Mouse (Mus musculus) liver, embryonic 12.5 days (tissue): ENCODE measurements around the gene Cradd. TPM values are rescaled to one million over a fixed set of nuclear protein-coding genes. Genes with fewer than 3 reads are reported as not detected.

ENCODE experiments used
- ATAC-seq: fragments of 200-750 bp; cut with Nextera tagmentation; 2 replicates; pipeline ENCODE4 v1.8.0; 2017; ENCODE audit warnings: moderate number of reproducible peaks, mild to moderate bottlenecking, moderate library complexity
- H3K27ac ChIP-seq: fragments of 300-500 bp; sonication (generic); 2 replicates; pipeline ENCODE4 v1.5.1; 2016; ENCODE audit warnings: mild to moderate bottlenecking
- H3K27me3 ChIP-seq: fragments of 300-500 bp; sonication (generic); replicated peaks from 2 replicates; pipeline ENCODE4 v1.6.1; 2016; ENCODE audit warnings: mild to moderate bottlenecking, moderate library complexity
- H3K36me3 ChIP-seq: fragments of 300-500 bp; sonication (generic); 2 replicates; pipeline ENCODE4 v1.6.1; 2016; ENCODE audit warnings: mild to moderate bottlenecking, moderate library complexity
- H3K4me1 ChIP-seq: fragments of 300-500 bp; sonication (generic); 2 replicates; pipeline ENCODE4 v1.6.1; 2016
- H3K4me2 ChIP-seq: fragments of 300-500 bp; sonication (generic); 2 replicates; pipeline ENCODE4 v1.6.1; 2016; ENCODE audit warnings: mild to moderate bottlenecking, moderate library complexity
- H3K4me3 ChIP-seq: fragments of 300-500 bp; sonication (generic); 2 replicates; pipeline ENCODE4 v1.5.1; 2016; ENCODE audit warnings: mild to moderate bottlenecking, moderate library complexity
- H3K9ac ChIP-seq: fragments of 300-500 bp; sonication (generic); 2 replicates; pipeline ENCODE4 v1.6.1; 2016; ENCODE audit warnings: mild to moderate bottlenecking, moderate library complexity
- H3K9me3 ChIP-seq: fragments of 300-500 bp; sonication (generic); replicated peaks from 2 replicates; pipeline ENCODE4 v1.6.1; 2016; ENCODE audit warnings: mild to moderate bottlenecking, moderate library complexity
- WGBS: fragments of 180-500 bp; shearing (Covaris S2); methylation state at CpG from one replicate; pipeline ENCODE4 v1.1.7; 2016; ENCODE audit not compliant: insufficient replicate concordance; 5-methylcytosine and 5-hydroxymethylcytosine counted together
- polyA plus RNA-seq: library from polyadenylated mRNA; unstranded; fragments of >200 nt; fragmentation: Nextera tagmentation; extraction: Ambion mirVana; gene quantifications from 2 replicates; pipeline ENCODE4 v1.2.1, GENCODE M21; 2016

Gene Cradd
- polyA plus RNA-seq, 1 experiment from 2014 or later, result 5.0 TPM

GRCm38 (mm10) chr10:95182405-95182804 is 141.5 kb downstream of the Cradd start:
- H3K27me3 ChIP-seq, result no peaks in the 10 kb centered on the region
- H3K9ac ChIP-seq, result no peak overlapping the region
- peaks cover 14% of the 10 kb centered on the region for H3K4me1 ChIP-seq
- 0 out of 2 replicates have a peak, but pooled peaks cover 4% of the 10 kb centered on the region for H3K9me3 ChIP-seq
- 77% methylated on average over 4 of the region's 4 CpGs for WGBS
- H3K36me3 ChIP-seq, result no peaks in the 10 kb centered on the region
- no peak overlapping the region for H3K4me2 ChIP-seq
- H3K27ac ChIP-seq, result no peak overlapping the region
- ATAC-seq, result no peak
- H3K4me3 ChIP-seq, result no peak overlapping the region

- Histone ChIP-seq H3K9me3 (0 out of 2 replicates have a peak, but pooled peaks cover 4% of the 10 kb centered on the region), H3K27ac (no peak overlapping the region), H3K36me3 (no peaks in the 10 kb centered on the region), H3K9ac (no peak overlapping the region), H3K4me3 (no peak overlapping the region), H3K4me1 (peaks cover 14% of the 10 kb centered on the region), H3K4me2 (no peak overlapping the region), H3K27me3 (no peaks in the 10 kb centered on the region)
- no peak for ATAC-seq
- 39% methylated on average over 10 of the region's 10 CpGs for WGBS
Observed at GRCm38 (mm10) chr10:95181553-95181952, 142.4 kb downstream of the Cradd start.

DNA sequence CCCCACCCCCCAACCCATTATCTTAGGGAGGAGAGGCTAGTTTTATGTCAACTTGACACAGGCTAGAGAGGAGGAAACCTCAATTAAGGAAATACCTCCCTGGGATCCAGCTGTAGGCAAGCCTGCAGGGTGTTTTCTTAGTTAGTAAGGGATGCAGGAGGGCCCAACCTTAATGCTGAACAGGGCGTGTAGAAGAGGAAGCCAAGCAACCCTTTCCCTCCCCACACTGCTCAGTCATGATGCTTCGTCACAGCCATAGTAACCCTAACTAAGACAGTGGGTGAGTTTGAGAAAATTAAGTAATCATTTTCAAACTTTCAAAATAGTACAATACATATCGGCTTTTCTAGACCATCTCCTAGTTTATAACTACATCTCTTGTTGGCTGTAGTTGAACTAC is 143.0 kb downstream of the Cradd start:
- no peak overlapping the region for H3K4me2 ChIP-seq
- H3K27me3 ChIP-seq, result no peaks in the 10 kb centered on the region
- H3K36me3 ChIP-seq, result no peaks in the 10 kb centered on the region
- WGBS, result 43% methylated on average over 3 of the region's 3 CpGs
- no peak for ATAC-seq
- H3K4me3 ChIP-seq, result no peak overlapping the region
- peaks cover 14% of the 10 kb centered on the region for H3K4me1 ChIP-seq
- H3K9ac ChIP-seq, result no peak overlapping the region
- H3K9me3 ChIP-seq, result 0 out of 2 replicates have a peak, but pooled peaks cover 4% of the 10 kb centered on the region
- H3K27ac ChIP-seq, result no peak overlapping the region

GRCm38 (mm10) chr10:95180177-95180576 is 143.8 kb downstream of the Cradd start:
- WGBS, result 28% methylated on average over 8 of the region's 8 CpGs

GRCm38 (mm10) chr10:95178785-95179184 is 145.1 kb downstream of the Cradd start:
- Histone ChIP-seq H3K27ac (no peak overlapping the region), H3K4me2 (no peak overlapping the region), H3K9me3 (no peaks in the 10 kb centered on the region), H3K9ac (no peak overlapping the region), H3K4me3 (no peak overlapping the region), H3K27me3 (no peaks in the 10 kb centered on the region), H3K4me1 (peaks cover 14% of the 10 kb centered on the region), H3K36me3 (no peaks in the 10 kb centered on the region)
- WGBS, result 29% methylated on average over 4 of the region's 4 CpGs
- no peak for ATAC-seq

More at GRCm38 (mm10) chr10:95180177-95180576, 143.8 kb downstream of the Cradd start:
- H3K4me1 ChIP-seq, result peaks cover 14% of the 10 kb centered on the region
- H3K4me3 ChIP-seq, result no peak overlapping the region
- no peaks in the 10 kb centered on the region for H3K27me3 ChIP-seq
- no peak overlapping the region for H3K9ac ChIP-seq
- ATAC-seq, result no peak
- peak overlapping the region; percentile 34 for H3K4me2 ChIP-seq
- no peak overlapping the region for H3K27ac ChIP-seq
- H3K9me3 ChIP-seq, result no peaks in the 10 kb centered on the region
- H3K36me3 ChIP-seq, result no peaks in the 10 kb centered on the region

GRCm38 (mm10) chr10:95175423-95176120 is 148.4 kb downstream of the Cradd start:
- H3K9ac ChIP-seq, result no peak overlapping the region
- no peak overlapping the region for H3K27ac ChIP-seq
- H3K4me2 ChIP-seq, result no peak overlapping the region
- no peak for ATAC-seq
- no peaks in the 10 kb centered on the region for H3K27me3 ChIP-seq
- no peak overlapping the region for H3K4me3 ChIP-seq
- peaks cover 5% of the 10 kb centered on the region for H3K4me1 ChIP-seq
- 68% methylated on average over 25 of the region's 26 CpGs for WGBS
- no peaks in the 10 kb centered on the region for H3K9me3 ChIP-seq
- H3K36me3 ChIP-seq, result no peaks in the 10 kb centered on the region

GRCm38 (mm10) chr10:95174260-95174659 is 149.7 kb downstream of the Cradd start:
- ATAC-seq, result no peak
- WGBS, result 72% methylated on average over 6 of the region's 6 CpGs

GRCm38 (mm10) chr10:95170721-95171354 is 153.1 kb downstream of the Cradd start:
- no peak overlapping the region for H3K4me2 ChIP-seq
- H3K27ac ChIP-seq, result no peak overlapping the region
- no peaks in the 10 kb centered on the region for H3K4me1 ChIP-seq
- ATAC-seq, result no peak
- no peak overlapping the region for H3K9ac ChIP-seq
- WGBS, result 62% methylated on average over 9 of the region's 9 CpGs
- no peaks in the 10 kb centered on the region for H3K36me3 ChIP-seq
- H3K27me3 ChIP-seq, result no peaks in the 10 kb centered on the region
- H3K4me3 ChIP-seq, result no peak overlapping the region
- no peaks in the 10 kb centered on the region for H3K9me3 ChIP-seq

More at GRCm38 (mm10) chr10:95174260-95174659, 149.7 kb downstream of the Cradd start:
- H3K4me1 ChIP-seq, result no peaks in the 10 kb centered on the region
- H3K27me3 ChIP-seq, result no peaks in the 10 kb centered on the region
- H3K36me3 ChIP-seq, result no peaks in the 10 kb centered on the region
- no peaks in the 10 kb centered on the region for H3K9me3 ChIP-seq
- no peak overlapping the region for H3K27ac ChIP-seq
- H3K4me3 ChIP-seq, result no peak overlapping the region
- no peak overlapping the region for H3K4me2 ChIP-seq
- no peak overlapping the region for H3K9ac ChIP-seq

GRCm38 (mm10) chr10:95164949-95165348 is 159.0 kb downstream of the Cradd start:
- H3K27ac ChIP-seq, result no peak overlapping the region
- no peaks in the 10 kb centered on the region for H3K36me3 ChIP-seq
- H3K9me3 ChIP-seq, result no peaks in the 10 kb centered on the region
- H3K9ac ChIP-seq, result no peak overlapping the region
- H3K27me3 ChIP-seq, result no peaks in the 10 kb centered on the region
- no peak overlapping the region for H3K4me2 ChIP-seq
- no peak for ATAC-seq
- WGBS, result 49% methylated on average over 2 of the region's 2 CpGs
- H3K4me1 ChIP-seq, result no peaks in the 10 kb centered on the region
- no peak overlapping the region for H3K4me3 ChIP-seq

- H3K36me3 ChIP-seq, result no peaks in the 10 kb centered on the region
- no peak overlapping the region for H3K9ac ChIP-seq
- H3K4me2 ChIP-seq, result no peak overlapping the region
- H3K27ac ChIP-seq, result no peak overlapping the region
- no peaks in the 10 kb centered on the region for H3K9me3 ChIP-seq
- no peak for ATAC-seq
- 53% methylated on average over 8 of the region's 8 CpGs for WGBS
- no peaks in the 10 kb centered on the region for H3K27me3 ChIP-seq
- no peak overlapping the region for H3K4me3 ChIP-seq
- no peaks in the 10 kb centered on the region for H3K4me1 ChIP-seq
Observed at GRCm38 (mm10) chr10:95162691-95163374, 161.1 kb downstream of the Cradd start.

DNA sequence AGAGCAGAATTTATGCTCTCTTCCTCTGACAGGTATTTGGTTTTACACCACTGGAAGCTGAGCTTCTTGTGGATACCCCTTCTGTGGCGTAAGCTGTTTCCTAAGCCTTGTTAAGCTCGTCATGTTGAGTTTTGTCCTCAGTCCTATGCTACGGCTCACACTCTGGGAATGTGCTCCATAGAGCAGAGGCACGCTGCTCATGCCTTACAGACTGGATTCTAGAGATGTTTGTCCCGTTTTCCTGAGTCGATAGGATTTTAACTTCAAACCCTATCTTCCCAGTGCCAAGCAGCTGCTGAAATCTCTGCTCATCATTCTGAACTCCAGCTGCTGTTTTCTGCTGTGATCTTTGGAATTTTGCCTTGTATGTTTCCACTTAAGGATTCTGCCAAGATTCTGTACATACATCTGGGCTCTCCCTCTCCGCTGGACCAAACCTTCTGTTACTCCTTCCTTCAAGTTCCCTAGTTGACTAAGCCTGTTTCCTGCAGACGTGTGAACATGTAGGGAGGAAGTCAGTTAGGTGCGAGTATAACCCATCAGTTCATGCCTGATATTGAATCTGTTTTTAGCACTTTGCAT is 164.2 kb downstream of the Cradd start:
- H3K9me3 ChIP-seq, result no peaks in the 10 kb centered on the region
- no peaks in the 10 kb centered on the region for H3K27me3 ChIP-seq
- no peaks in the 10 kb centered on the region for H3K36me3 ChIP-seq
- H3K27ac ChIP-seq, result no peak overlapping the region
- ATAC-seq, result no peak
- 54% methylated on average over 9 of the region's 9 CpGs for WGBS
- no peak overlapping the region for H3K4me2 ChIP-seq
- H3K4me3 ChIP-seq, result no peak overlapping the region
- no peaks in the 10 kb centered on the region for H3K4me1 ChIP-seq
- H3K9ac ChIP-seq, result no peak overlapping the region

DNA sequence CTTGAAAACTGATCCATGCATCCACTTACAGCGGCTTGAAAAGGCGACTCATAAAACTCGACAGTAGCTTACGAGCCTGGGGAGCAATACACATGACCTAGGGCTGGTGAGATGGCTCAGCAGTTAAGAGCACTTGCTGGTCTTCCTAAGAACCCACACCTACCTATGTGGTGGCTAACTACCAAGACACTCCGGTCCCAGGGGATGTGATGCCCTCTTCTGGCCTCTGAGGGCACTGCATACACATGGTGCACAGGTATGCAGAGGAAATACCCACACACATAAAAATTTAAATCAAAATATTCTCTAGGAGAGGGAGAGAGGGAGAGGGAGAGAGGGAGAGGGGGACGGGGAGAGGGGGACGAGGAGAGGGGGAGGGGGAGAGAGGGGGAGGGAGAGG is 167.5 kb downstream of the Cradd start:
- WGBS, result 80% methylated on average over 5 of the region's 7 CpGs
- no peaks in the 10 kb centered on the region for H3K36me3 ChIP-seq
- H3K27me3 ChIP-seq, result no peaks in the 10 kb centered on the region
- no peaks in the 10 kb centered on the region for H3K9me3 ChIP-seq
- H3K9ac ChIP-seq, result no peak overlapping the region
- H3K4me1 ChIP-seq, result no peaks in the 10 kb centered on the region
- no peak overlapping the region for H3K4me2 ChIP-seq
- H3K27ac ChIP-seq, result no peak overlapping the region
- no peak for ATAC-seq
- H3K4me3 ChIP-seq, result no peak overlapping the region
